Mouse (Mus musculus) forebrain, embryonic 16.5 days (tissue): ENCODE measurements around the gene Gcc1. TPM values are rescaled to one million over a fixed set of nuclear protein-coding genes. Genes with fewer than 3 reads are reported as not detected.

Experiments used
- ATAC-seq: fragments of 200-750 bp; cut with Nextera tagmentation; 2 replicates; pipeline ENCODE4 v1.8.0; 2017; ENCODE audit warnings: mild to moderate bottlenecking, moderate library complexity
- H3K27ac ChIP-seq: fragments of 300-500 bp; sonication (generic); 2 replicates; pipeline ENCODE4 v1.5.1; 2014; ENCODE audit warnings: low read length, control low read depth
- H3K27me3 ChIP-seq: fragments of 300-500 bp; sonication (generic); replicated peaks from 2 replicates; pipeline ENCODE4 v1.6.1; 2014; ENCODE audit warnings: low read length; ENCODE audit not compliant: control insufficient read depth, insufficient read depth
- H3K36me3 ChIP-seq: fragments of 300-500 bp; sonication (generic); 2 replicates; pipeline ENCODE4 v1.6.1; 2014; ENCODE audit not compliant: control insufficient read depth, insufficient read depth
- H3K4me1 ChIP-seq: fragments of 300-500 bp; sonication (generic); replicated peaks from 2 replicates; pipeline ENCODE4 v1.6.1; 2014; ENCODE audit warnings: low read length; ENCODE audit not compliant: control insufficient read depth, insufficient read depth
- H3K4me2 ChIP-seq: fragments of 300-500 bp; sonication (generic); 2 replicates; pipeline ENCODE4 v1.6.1; 2014; ENCODE audit warnings: mild to moderate bottlenecking, low read length, control low read depth
- H3K4me3 ChIP-seq: fragments of 300-500 bp; sonication (generic); replicated peaks from 2 replicates; pipeline ENCODE4 v1.5.1; 2014; ENCODE audit warnings: mild to moderate bottlenecking, low read length, control low read depth
- H3K9ac ChIP-seq: fragments of 300-500 bp; sonication (generic); replicated peaks from 2 replicates; pipeline ENCODE4 v1.6.1; 2014; ENCODE audit warnings: low read depth, low read length, control low read depth
- H3K9me3 ChIP-seq: fragments of 300-500 bp; sonication (generic); 2 replicates; pipeline ENCODE4 v1.6.1; 2016; ENCODE audit warnings: low read length; ENCODE audit not compliant: control insufficient read depth
- WGBS: fragments of 180-500 bp; shearing (Covaris S2); extraction: QIAGEN DNeasy Blood & Tissue Kit; methylation state at CpG from one replicate; pipeline ENCODE4 v1.1.7; 2014; 5-methylcytosine and 5-hydroxymethylcytosine counted together
- polyA plus RNA-seq: library from polyadenylated mRNA; unstranded; fragments of >200 nt; fragmentation: Nextera tagmentation; extraction: Ambion mirVana; gene quantifications from 2 replicates; pipeline ENCODE4 v1.2.1, GENCODE M21; 2015

Gene Gcc1
- polyA plus RNA-seq, 1 experiment from 2014 or later = 17.2 TPM

DNA sequence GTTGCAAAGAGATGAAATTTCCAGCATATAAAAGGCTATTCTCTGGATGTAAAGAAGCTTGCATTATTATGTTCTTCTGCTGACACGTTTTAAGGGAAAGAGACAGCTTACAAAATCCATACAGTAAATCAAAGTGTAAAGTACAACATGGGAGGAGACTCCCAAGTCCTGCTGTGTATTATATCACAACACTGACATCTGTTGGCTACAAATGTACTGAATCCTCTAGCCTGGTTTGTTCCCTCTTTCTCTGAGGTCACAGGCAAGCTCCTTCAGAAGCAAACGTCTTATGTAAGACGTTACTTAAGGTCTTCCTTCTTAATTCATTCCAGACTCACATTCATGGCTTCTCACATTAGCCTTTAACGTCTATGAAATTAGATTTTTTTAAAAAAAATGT is 46.2 kb downstream of the Gcc1 start:
- Histone ChIP-seq H3K9me3 (no peaks in the 10 kb centered on the region), H3K36me3 (no peaks in the 10 kb centered on the region), H3K4me3 (no peak overlapping the region), H3K4me1 (no peaks in the 10 kb centered on the region), H3K27ac (no peak overlapping the region), H3K27me3 (no peaks in the 10 kb centered on the region), H3K4me2 (no peak overlapping the region), H3K9ac (no peak overlapping the region)
- WGBS = 65% methylated on average over 4 of the region's 4 CpGs
- no peak for ATAC-seq

DNA sequence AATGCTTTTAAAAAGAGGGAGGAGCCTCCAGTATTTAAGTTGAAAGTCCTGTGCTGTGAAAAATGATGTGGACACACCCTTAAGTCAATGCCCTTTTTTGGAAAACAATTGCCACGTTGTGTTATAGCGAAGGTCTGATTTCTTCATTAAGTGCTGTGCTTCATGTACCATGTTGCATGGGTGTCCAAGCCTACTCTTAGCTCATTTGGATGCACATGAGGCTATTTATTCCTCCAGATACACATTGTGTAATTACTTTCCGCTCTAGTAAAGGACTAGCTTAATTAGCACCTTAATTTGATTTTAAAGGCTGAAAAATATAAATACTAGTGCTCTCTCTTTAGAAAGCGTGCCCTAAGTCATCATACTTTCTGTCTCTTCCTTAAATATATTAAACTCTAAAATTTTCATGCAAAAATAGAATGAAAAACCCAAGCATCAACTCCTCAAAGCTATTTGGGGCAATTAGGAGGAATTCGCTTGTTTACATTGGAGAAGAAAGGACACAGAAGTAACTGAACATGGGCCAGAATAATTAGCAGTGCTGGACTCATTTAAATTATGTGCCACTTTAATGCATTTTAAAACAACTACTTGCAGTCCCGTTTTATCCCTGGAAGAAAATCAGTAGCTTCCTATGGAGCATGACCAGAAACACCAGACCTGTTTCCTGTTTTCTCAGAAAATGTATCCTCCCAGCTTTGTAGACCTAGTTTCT is 58.1 kb downstream of the Gcc1 start:
- Histone ChIP-seq H3K9me3 (no peaks in the 10 kb centered on the region), H3K27ac (no peak overlapping the region), H3K27me3 (no peaks in the 10 kb centered on the region), H3K9ac (no peak overlapping the region), H3K4me3 (no peak overlapping the region), H3K4me1 (peaks cover 17% of the 10 kb centered on the region), H3K4me2 (no peak overlapping the region), H3K36me3 (no peaks in the 10 kb centered on the region)
- ATAC-seq = peak; percentile 86
- WGBS = 22% methylated on average over 6 of the region's 6 CpGs

DNA sequence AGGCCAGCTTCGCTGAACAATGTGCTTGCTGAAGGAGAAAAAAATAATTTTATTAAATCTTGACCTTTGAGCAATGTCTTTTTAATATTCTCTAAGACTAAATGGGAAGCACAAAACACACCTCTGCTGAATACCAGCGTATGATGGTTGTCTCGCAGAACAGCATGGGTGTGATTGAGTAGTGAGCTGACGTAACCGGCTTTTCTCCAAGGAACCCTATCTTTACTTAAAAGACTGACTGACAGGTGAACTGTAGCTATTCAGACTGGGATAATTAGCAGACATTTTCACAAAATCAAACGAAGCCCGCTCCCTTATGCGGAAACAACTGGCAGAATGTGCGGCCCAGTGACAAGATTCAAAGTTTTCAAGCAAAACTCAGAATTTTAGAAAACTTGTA is 60.6 kb downstream of the Gcc1 start:
- no peak overlapping the region for H3K27ac ChIP-seq
- H3K9me3 ChIP-seq = no peaks in the 10 kb centered on the region
- no peak overlapping the region for H3K4me2 ChIP-seq
- 17% methylated on average over 9 of the region's 9 CpGs for WGBS
- ATAC-seq = peak; percentile 66
- no peak overlapping the region for H3K9ac ChIP-seq
- peaks cover 17% of the 10 kb centered on the region for H3K4me1 ChIP-seq
- H3K4me3 ChIP-seq = no peak overlapping the region
- no peaks in the 10 kb centered on the region for H3K27me3 ChIP-seq
- H3K36me3 ChIP-seq = no peaks in the 10 kb centered on the region

Other genes starting within 250 kb of the Gcc1 start
- gene Zfp800, start 30.4 kb downstream of the Gcc1 start, polyA plus RNA-seq = 18.4 and 21.2 TPM in 2 replicates
- 389 and 423 TPM in 2 replicates for gene Arf5, start 4.8 kb downstream of the Gcc1 start, polyA plus RNA-seq
- not detected in 2 replicates for gene Fscn3, start 601 bp downstream of the Gcc1 start, polyA plus RNA-seq
- 0.48 TPM in 1 of 2 replicates, not detected in the other for gene Pax4, start 21.0 kb upstream of the Gcc1 start, polyA plus RNA-seq
- gene Snd1, start 46.7 kb upstream of the Gcc1 start, polyA plus RNA-seq = 81.0 and 86.1 TPM in 2 replicates